Mouse (Mus musculus) urinary bladder, postnatal 4 days (tissue): ENCODE data around the gene Spef2.
"Not testable (repeated sequence)": the region's sequence is repeated elsewhere in the genome, so short reads cannot be mapped to it uniquely, and the experiment has no call there.

Experiments
- DNase-seq, 2 experiments: peaks; one replicate each; pipeline ENCODE4 v3.0.0; 2021 to 2022; ENCODE audit warnings: low spot score in 2 of 2

Gene Spef2

GRCm38 (mm10) chr15:9668575-9668974 lies 80.1 kb downstream of the Spef2 start:
- no peak for DNase-seq

GRCm38 (mm10) chr15:9664948-9665347 lies 83.7 kb downstream of the Spef2 start:
- DNase-seq, result not testable (repeated sequence)

- no peak for DNase-seq
These were observed 87.5 kb downstream of the Spef2 start for GRCm38 (mm10) chr15:9661215-9661614.

- DNase-seq, result no peak
These were observed 114.2 kb downstream of the Spef2 start for GRCm38 (mm10) chr15:9634471-9634870.

GRCm38 (mm10) chr15:9631657-9632056 lies 117.0 kb downstream of the Spef2 start:
- no peak for DNase-seq

- DNase-seq, result no peak
These were observed 119.0 kb downstream of the Spef2 start for GRCm38 (mm10) chr15:9629660-9630059.

- DNase-seq, result no peak
These were observed 124.0 kb downstream of the Spef2 start for GRCm38 (mm10) chr15:9624619-9625018.

GRCm38 (mm10) chr15:9608177-9608576 lies 140.5 kb downstream of the Spef2 start:
- no peak for DNase-seq

- no peak for DNase-seq
These were observed 148.6 kb downstream of the Spef2 start for GRCm38 (mm10) chr15:9600088-9600455.

- no peak for DNase-seq
These were observed 149.1 kb downstream of the Spef2 start for GRCm38 (mm10) chr15:9599382-9600087.

- DNase-seq, result no peak
These were observed 152.2 kb downstream of the Spef2 start for GRCm38 (mm10) chr15:9596298-9597060.

- no peak for DNase-seq
These were observed 158.7 kb downstream of the Spef2 start for GRCm38 (mm10) chr15:9589939-9590338.

- no peak for DNase-seq
These were observed 168.0 kb downstream of the Spef2 start for GRCm38 (mm10) chr15:9580470-9581280.

GRCm38 (mm10) chr15:9577303-9577702 lies 171.4 kb downstream of the Spef2 start:
- DNase-seq, result no peak

- no peak for DNase-seq
These were observed 173.9 kb downstream of the Spef2 start for GRCm38 (mm10) chr15:9574796-9575195.

GRCm38 (mm10) chr15:9573361-9573760 lies 175.3 kb downstream of the Spef2 start:
- no peak for DNase-seq

- no peak for DNase-seq
These were observed 176.0 kb downstream of the Spef2 start for GRCm38 (mm10) chr15:9572664-9573063.

- DNase-seq, result no peak
These were observed 176.8 kb downstream of the Spef2 start for GRCm38 (mm10) chr15:9571896-9572295.

GRCm38 (mm10) chr15:9567316-9567715 lies 181.4 kb downstream of the Spef2 start:
- no peak for DNase-seq

- DNase-seq, result no peak
These were observed 183.3 kb downstream of the Spef2 start for GRCm38 (mm10) chr15:9565396-9565795.

- no peak for DNase-seq
These were observed 184.5 kb downstream of the Spef2 start for GRCm38 (mm10) chr15:9564156-9564555.

GRCm38 (mm10) chr15:9557264-9557663 lies 191.4 kb downstream of the Spef2 start:
- DNase-seq, result not testable (repeated sequence)
